Mouse (Mus musculus) WW6 (cell line): ENCODE results near the gene Sphk2.
A peak's percentile ranks its signal among the peaks of the same experiment; 100 is the strongest.

ENCODE experiments used
- DNase-seq: peaks from one replicate; pipeline ENCODE4 v3.0.0-alpha.2; 2013; ENCODE audit warnings: low read depth, low spot score

Gene Sphk2

GRCm38 (mm10) chr7:45710477-45711191 is 7.2 kb downstream of the Sphk2 start:
- DNase-seq: no peak

- no peak for DNase-seq
Observed at GRCm38 (mm10) chr7:45709677-45710355, 8.0 kb downstream of the Sphk2 start.

- DNase-seq: no peak
Observed at GRCm38 (mm10) chr7:45709036-45709435, 8.8 kb downstream of the Sphk2 start.

GRCm38 (mm10) chr7:45708221-45708761 is 9.5 kb downstream of the Sphk2 start:
- DNase-seq: no peak

- DNase-seq: no peak
Observed at GRCm38 (mm10) chr7:45707375-45707967, 10.3 kb downstream of the Sphk2 start.

- DNase-seq: no peak
Observed at GRCm38 (mm10) chr7:45706721-45707241, 11.0 kb downstream of the Sphk2 start.

GRCm38 (mm10) chr7:45705873-45706281 is 11.9 kb downstream of the Sphk2 start:
- DNase-seq: no peak

- no peak for DNase-seq
Observed at GRCm38 (mm10) chr7:45705443-45705864, 12.3 kb downstream of the Sphk2 start.

- peak; percentile 96 for DNase-seq
Observed at GRCm38 (mm10) chr7:45704730-45705442, 12.9 kb downstream of the Sphk2 start, which contains the start of gene Dbp. Dbp (plus strand) TSS chr7:45705088.

- DNase-seq: no peak
Observed at GRCm38 (mm10) chr7:45704046-45704559, 13.7 kb downstream of the Sphk2 start.

- DNase-seq: no peak
Observed at GRCm38 (mm10) chr7:45703521-45704033, 14.2 kb downstream of the Sphk2 start.

- no peak for DNase-seq
Observed at GRCm38 (mm10) chr7:45702809-45703520, 14.8 kb downstream of the Sphk2 start.

- DNase-seq: no peak
Observed at GRCm38 (mm10) chr7:45702316-45702715, 15.5 kb downstream of the Sphk2 start.

- no peak for DNase-seq
Observed at GRCm38 (mm10) chr7:45701607-45702006, 16.2 kb downstream of the Sphk2 start.

GRCm38 (mm10) chr7:45701072-45701471 is 16.7 kb downstream of the Sphk2 start:
- no peak for DNase-seq

GRCm38 (mm10) chr7:45700301-45701015 is 17.3 kb downstream of the Sphk2 start:
- DNase-seq: no peak

GRCm38 (mm10) chr7:45699523-45700141 is 18.2 kb downstream of the Sphk2 start, which contains the start of gene Car11:
Car11 (plus strand) TSS chr7:45699843.
- DNase-seq: no peak

GRCm38 (mm10) chr7:45697894-45698293 is 19.9 kb downstream of the Sphk2 start:
- DNase-seq: no peak

- no peak for DNase-seq
Observed at GRCm38 (mm10) chr7:45695098-45695497, 22.7 kb downstream of the Sphk2 start.
